Mouse (Mus musculus) thymus, postnatal 36 days (tissue): Measurements from ENCODE around the gene Gbx2.

Experiments used
- DNase-seq, 2 experiments: peaks; one replicate each; pipeline ENCODE4 v3.0.0; 2022; ENCODE audit warnings: mixed read lengths in 2 of 2

The Gbx2 gene

DNA sequence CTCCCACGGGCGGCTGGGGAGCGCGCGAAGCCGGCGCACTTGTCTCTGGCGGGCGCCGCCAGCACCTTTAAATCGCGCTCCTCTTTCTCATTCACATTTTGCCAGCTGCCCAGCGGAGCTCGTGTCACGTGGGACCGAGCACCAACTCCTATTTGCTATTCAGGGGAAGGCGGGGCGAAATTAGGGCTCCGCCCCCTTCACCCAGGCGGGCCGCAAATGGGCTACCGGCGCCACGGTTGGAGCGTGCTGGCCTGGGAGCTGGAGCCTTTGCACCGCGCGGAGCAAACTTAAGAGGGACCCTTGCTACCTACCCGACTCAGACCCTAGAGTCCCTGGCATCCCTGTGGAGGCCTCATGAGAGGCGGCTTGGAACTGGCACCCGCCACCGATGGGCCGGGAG, at the start of gene Gbx2:
TSS of gene Gbx2 (minus strand) at position 60 of the 400 bp plus-strand sequence.
- DNase-seq, result no peak

DNA sequence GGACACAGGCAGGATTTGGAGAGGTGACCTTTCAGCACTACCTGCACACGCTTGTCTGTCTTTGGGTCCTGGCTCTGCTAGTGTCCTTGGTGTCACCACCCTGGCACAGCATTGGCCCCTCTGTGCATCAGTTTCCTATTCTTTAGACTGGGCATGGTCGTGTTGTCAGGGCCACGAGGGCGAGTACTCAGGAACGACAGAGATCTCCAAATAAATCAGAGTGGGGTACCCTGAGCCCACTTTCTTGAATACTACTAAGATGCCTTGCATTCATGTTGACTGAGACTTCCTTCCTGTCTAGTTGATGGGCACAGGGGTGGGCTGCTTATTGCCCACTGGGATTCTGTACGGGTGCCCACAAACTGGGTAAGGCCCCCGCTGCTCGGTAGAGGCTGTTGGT, 46.3 kb upstream of the Gbx2 start:
- DNase-seq, result no peak

DNA sequence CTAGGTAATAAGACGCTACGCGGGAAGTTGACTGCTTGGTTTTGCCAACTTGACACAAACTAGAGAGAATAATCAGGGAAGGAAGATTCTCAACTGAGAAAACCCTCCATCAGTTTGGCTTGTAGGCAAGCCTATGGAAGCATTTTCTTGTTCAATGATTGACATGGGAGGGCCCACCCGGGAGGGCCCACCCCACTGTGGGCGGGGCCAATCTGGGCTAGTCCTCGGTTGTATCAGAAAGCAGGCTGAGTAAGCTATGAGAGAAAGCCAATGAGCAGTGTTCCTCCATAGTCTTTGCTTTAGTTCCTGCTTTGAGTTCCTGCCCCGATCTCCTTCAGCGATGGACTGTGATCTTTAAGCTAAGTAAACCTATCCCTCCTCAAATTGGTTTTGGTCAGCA, 45.4 kb upstream of the Gbx2 start:
- no peak for DNase-seq

DNA sequence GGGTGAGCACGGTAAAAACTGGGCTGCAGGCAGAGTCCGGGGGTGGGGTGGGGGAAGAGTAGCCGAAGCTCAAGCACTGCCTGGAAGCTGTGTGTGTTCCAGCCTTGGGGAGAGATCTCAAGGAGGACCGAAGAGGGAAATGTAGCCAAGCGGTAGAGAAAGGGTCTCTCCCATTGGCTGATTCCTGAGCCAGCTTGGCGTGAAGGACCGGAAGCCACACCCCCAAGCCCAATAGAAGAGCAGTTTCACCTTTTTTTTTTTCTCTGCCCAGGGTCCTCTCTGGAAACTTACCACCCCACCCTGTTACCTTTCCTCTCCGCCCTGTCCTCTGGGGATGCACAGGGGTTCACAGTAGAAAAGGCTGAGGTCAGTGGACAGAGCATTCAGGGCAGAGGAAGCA, 43.6 kb upstream of the Gbx2 start:
- DNase-seq, result no peak

DNA sequence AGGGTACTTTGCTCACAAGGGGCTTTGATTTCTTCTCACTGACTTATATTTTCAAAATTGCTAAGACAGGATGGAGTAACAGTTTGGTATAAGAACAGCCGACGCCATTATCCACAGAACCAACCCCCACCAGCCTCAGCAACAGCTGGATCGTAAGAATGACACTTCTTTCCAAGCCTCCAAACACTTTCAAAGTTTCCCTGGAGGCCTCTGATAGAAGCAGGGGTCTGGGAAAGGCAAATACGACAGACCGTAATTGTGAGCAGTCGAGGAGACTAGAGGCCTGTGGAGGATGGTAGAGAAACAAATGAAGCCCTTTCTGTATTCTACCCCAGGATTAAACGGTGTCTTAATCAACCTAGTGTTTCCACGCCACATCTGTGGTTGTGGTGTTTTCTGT, 40.9 kb upstream of the Gbx2 start:
- no peak for DNase-seq

DNA sequence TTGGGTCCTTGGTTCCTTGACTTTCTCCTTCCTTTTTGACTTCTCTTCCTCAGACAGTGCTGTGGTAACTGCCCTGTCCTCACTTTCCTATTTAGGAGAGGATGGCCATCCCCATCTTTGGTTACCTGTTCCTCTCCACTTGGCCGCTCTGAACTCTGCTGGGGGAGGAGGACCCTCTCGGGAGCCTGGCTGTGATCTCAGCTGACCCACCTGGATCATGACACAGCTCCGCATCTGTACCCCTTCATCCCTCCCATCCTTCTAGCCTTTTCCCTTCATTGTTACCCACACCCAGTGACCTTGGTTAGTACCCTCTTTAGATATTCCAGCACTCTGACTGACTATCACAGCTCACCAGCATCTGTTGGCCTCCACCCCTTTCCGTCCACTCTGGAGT, 38.7 kb upstream of the Gbx2 start:
- DNase-seq, result no peak

DNA sequence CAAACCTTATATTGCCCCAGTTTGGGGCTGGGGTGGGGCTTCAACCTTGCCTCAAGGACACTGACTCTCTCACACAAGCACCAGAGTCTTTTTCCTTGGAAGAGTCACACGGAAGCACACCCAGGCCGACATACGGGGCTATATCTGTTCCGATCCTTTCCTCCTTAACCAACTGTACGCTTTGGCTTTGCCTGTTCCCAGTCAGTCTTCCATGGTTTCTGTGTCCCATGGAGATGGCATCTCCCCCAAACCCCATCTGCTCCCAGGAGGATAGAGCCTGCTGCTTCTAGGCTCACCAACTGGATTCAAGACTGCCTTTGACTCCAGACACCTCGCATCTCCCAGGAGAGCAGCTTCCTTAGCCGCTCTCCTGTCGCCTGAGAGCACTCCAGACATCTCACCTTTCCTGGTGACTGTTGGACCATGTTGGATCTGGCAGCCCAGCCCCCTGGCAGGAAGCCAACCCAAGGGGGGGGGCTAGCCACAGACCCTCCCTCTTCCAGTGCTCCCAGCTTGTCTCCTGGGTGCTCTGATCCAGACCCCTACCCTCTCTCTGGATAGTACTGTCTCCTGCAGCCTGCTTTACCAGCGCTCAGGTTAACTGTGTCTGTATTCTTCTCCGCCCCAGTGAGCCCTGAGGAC, 38.2 kb upstream of the Gbx2 start:
- DNase-seq, result no peak

DNA sequence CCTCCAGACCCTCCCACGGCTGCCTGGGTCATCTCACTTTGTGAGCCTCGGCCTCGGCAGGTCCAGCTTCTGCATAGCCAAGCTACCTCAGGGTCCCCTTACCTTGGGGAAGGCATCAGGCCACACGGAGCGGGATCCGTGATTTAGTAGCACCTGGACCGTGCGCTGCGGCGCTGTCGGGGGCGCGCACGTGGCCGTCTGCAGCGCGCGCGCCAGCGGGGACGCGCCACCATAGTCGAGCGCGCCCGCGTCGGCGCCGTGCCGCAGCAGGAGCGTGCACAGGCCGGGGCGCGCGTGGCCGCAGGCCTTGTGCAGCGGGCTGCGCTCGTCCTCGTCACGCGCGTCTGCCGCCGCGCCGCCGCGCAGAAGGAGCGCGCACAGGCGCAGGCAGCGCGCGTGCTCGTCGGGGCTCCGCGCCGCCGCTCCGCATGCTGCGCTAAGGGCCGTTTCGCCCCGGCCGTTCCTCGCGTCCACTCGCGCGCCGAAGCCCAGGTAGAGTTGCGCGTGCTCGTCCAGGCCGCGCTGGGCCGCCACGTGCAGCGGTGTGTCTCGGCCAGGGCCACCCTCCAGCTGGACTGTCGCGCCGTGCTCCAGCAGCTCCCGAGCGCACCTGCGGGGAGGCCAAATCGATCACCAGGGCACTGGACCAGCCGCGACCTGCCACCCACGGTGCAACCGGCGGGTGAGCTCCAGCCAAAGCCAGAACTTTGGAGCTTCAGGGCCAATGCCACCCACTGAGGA, 37.3 kb upstream of the Gbx2 start:
- no peak for DNase-seq

DNA sequence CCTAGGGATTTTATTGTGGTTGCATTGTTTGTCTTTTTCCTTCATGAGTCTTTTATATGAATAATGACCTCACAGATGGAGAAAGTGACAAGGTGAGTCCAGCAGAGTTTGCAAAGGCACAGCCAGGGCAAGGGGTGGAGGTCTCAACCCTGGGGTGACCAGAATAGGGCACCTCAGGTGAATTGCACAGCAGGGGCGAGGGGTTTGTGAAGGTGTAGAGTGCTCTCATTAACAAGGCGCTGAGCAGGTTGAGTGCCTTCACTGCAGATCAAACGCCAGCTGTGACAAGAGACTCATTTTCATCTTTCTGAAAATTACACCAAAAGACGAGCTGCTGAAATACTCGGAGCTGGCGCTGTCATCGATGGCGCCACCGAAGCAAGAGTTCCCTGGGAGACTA, 36.6 kb upstream of the Gbx2 start:
- DNase-seq, result no peak

DNA sequence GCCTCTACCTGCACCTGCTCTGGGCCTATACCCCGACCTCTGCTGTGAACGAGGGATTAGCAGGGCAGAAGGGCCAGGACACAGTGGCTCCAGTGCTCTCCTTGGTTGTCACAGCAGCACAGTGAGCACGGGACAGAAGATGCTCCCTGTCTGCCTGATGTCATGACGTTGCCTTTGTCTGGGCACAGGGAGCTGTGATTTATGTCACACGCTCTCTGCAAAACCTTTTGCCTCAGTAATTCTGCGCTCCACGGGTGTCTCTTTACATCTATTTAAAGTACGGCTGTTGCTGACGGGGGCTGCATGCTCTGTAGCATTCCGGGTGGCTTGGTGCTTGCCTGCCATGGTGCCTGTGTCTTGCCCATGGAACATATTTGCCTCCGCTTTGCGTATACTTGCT, 33.4 kb upstream of the Gbx2 start:
- DNase-seq, result no peak

DNA sequence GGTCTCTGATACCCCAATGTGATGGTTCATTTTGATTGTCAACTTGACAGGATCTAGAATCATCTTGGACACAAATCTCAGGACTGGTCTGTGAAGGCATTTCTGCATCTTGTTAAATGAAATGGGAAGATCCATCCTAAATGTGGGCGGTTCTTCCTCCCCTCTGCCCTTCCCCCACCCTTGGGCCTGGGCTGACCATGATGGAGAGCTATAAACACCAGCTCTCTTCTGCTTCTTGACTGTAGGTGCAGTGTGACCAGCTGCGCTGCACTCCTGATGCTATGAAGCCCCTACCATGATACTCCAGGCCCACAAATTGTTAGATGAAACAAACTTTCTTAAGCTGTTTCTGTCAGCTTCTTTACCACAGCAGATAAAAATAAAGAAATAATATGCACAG, 32.3 kb upstream of the Gbx2 start:
- DNase-seq, result no peak

DNA sequence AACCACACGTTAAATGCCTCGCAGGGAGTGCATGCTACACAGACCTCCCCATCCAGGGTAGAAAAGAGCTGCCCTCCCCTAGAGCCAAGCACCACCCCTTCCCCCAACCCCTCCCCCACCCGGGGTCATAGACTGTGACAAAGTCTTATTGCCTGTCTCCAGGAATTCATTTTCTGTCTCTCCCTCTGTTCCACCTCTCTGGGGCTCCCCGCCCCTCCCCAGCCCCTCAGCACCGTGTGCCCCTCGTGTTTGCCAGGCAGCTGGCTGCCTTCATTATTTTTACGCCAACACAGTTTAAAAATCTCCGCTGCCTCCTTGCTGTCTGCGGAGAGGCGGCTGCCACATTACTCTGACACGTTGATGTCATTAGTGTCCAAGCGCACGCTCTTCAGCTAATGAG, 31.1 kb upstream of the Gbx2 start:
- DNase-seq, result no peak

DNA sequence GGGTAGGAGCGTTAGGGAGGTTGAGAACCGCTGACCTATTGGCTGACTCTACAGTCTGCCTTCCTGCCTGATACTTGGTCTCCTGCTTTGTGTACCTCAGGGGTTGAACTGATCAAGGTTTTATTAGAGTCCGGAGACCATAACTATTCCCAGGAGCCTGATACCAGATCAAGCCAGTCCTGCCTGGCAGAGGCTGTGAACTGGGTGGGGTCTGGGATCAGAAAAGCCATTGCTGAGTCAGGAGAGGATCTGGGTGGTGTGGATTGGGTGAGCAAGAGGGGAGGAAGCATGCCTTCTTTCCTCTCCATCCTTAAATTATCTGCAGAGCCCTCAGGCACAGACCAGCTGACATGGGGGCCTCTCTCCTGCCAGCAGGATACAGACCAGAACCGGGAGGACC, 28.4 kb upstream of the Gbx2 start:
- no peak for DNase-seq

DNA sequence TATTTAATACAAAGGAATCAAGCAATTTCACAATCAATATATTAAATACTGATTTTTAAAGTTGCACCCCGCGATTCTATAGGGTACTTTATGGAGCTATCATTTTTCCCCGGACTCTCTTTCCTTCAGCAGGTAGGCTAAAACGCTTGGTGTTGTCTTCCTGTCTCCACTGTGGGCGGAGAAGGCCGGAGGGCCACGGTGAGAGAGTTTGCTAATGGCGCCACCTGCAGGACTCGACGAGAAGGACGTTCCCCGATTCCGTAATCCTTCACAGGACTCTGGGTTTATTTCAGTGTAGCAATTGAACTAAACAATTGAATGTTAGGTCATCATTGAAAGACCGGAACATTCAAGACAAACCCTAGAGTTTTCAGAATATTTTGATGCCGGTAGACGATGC, 12.2 kb upstream of the Gbx2 start:
- peak; percentile 43 to 50 for DNase-seq

DNA sequence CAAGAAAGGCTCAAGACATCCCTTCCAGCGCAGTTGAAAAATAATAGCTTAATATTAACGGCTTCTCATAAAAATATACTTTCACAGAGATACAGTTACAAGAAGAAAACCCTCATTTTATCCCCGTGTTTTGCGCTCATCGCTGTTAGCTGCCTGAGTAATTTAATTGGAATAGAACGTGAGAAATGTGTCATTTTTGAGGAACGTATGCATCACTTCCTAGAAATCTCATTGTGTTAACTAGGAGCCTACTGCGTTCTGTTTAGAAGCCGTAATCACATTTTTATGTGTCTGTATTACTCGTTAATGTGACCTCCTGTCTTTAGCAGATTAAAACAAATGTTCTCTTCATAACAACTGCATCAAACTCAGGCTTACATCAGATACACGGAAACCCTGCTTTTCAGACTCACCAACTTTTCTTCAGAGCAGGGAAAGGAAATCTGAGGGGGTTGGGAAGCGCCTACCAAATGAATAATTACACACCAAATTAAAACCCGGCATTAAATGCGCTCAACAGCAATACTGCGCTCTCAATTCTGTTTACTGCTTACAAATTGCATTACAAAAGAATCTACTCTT, 11.5 kb upstream of the Gbx2 start:
- no peak for DNase-seq

DNA sequence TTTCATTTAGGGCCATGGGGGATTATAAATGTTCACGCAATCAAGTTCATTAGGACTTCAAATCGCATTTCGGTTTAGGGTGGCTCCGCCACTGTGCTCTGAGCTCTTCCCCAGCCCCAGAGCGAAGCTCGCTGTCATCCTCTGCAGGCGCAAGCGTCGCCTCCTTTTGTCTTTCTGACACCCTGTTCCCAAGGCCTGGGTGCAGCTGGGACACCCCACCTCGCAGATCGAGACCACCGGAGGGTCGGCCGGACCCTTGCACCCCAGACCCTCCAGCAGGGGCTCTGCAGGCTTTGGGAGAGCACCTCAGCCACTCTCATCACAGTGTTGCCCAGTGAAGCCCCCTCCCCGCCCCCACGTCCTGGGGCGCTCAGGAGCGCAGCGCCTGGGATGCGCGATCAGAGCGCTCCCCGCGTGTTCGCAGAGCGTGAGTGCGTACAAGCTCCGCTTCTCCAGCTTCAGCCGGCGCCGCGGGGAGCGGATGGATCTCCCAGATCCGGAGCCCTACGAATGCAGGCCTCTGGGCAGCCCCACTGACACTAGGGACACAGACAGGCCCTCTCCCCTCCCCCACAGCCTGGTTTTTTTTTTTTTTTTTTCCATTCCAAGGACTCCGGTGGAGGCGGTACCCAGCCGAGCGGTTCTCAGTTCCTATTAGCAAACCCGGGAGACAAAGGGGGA, 10.9 kb upstream of the Gbx2 start:
- no peak for DNase-seq

DNA sequence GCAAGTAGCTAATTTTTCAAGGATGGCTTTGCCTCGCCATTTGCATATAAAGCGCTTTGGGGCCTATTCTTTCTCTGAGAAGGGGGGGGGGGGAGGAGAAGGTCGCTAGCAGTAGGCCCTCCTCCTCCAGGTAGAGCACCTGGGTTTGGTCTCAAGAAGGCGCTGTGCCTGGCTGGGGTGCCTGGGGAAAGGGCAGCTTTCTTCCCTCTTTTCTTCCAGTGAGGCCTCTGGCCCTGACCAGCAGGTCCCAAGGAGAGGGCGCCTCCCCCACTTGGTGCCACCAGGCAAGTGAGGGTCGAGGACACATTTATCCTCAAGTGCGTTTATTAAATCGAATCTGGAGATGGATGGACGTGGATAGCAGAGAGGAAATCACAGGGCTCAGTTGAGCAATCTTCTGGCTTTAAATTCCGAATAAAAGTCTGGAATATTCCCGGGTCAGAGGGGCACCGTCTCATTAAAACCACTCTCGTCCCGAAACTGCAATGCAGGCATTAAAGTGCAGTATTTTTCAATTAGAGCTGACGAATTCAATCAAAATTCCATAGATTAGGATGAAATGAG, 10.1 kb upstream of the Gbx2 start:
- no peak for DNase-seq

DNA sequence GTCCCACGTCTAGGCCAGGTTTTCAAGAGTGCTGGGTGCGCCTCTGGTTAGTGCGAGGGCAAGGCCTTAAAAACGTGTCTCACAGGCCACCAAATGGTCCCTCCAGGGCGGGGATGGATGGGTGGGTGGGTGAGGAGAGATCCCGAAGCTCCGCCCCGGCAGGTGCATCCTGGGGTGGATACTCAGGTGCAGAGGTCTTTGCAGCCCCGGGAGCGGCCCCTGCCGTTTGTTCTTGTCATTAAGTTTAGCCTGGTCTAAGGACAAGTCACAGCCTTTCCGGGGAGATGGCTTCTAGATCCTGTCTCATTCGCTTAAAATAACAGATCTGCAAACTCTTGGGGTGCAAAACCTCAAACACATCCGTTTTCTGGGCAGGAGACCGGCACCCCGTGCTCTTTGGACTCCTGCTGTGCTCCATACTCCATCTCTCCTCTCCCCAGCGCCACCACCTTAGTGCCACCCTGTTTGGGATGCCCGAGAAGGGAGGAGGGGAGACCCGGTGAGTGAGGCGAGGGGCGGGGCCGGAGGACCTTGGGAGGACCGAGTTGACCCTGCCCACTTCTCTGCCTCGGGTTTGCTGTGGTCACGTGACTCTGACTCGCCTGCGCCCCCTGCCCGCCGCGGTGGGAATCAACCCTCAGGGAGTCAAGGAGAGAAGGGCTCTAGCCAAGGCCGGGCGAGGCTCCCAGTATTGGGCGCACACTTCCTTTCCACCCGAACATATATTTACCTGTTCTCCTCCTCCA, 9.2 kb upstream of the Gbx2 start:
- peak; percentile 55 to 57 for DNase-seq

DNA sequence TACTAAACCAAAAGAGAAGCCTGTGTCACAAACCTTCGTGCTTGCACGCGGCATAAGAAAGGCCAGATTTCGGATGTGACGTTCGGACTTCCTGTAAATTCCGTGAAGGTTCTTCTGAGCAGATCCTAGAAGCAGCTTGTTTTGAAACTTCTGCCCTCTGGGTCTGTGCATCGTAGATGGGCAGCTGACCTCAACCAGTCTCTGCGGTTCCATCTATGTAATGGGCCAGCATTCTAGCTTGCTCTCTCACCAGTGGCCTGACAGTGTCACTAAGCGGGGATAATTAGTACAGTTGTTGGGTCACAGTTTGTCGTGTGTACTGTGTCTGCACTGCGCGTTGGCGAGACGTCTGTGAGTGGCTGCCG, 8.6 kb upstream of the Gbx2 start:
- no peak for DNase-seq

DNA sequence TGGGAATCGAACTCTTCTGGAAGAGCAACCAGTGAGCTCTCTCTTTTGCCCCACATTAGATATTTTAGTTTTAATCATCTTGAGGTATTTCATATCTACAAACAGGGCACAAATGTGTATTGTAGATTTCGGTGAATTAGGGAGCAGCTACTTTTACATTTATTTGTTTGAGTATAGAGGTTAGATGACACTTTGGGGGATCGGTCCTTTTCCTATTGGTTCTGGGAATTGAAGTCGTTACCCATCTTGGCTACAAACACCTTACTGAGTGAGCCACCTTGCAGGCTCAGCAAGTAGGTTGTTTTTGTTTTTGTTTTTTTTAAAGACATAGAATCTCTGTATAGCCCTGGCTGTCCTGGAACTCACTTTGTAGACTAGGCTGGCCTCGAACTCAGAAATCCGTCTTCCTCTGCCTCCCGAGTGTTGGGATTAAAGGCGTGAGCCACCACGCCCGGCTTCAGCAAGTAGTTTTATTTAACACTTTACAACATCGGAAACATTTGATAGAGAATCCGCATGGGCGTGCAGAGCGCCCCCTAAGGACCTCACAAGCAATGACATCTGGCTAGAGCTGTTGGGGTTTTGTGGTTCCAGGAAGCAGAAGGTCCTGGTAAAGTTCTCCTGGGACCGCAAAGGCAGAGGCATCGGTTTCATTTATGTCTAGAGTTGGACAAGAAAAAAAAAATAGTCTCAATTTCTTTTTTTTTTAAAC, 8.1 kb upstream of the Gbx2 start:
- DNase-seq, result no peak

DNA sequence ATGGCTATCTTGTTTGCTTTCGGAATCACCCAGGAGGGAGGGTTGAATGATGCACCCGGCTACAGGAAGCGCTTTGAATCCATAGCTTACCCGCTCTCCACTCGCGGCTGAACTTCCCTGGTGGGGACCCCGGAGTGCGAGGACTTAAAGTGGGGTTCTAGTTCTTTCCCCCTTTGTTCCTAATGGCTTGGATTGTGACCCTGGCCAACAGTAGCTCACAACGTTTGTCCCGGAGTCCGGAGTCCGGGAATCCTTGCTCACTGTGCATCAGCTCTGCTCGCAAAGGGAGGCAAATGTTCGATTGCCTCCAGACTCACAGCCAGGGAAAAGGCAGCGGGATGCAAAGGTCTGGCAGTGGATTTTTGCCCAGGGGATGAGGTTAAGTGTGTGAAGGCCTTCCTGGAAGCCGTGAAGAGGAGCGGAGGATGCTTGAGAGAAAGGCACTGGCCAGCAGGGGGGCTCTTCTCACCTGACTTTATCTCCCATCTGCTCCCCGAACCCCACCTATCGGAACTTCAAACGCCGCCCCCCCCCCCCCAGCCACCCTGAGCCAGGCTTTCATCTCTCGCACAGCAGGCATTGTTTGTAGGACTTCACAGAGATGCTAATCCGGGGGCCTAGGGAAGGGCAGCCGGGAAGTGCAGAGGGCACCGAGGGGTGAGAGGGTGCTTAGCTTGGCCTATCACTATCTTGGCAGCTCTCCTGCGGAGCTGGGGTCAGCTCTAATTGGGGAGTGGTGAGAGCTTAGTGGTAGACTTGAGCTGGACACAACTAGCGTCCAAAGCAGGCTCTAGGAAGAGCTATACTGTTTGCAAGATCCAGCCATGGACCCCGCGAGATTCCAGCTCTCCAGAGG, 4.7 kb upstream of the Gbx2 start:
- DNase-seq, result no peak
